Mouse (Mus musculus): ENCODE data around the gene Piezo1. TPM values are rescaled to one million over a fixed set of nuclear protein-coding genes. Genes with fewer than 3 reads are reported as not detected.

Gene Piezo1
- polyA plus RNA-seq, 1 experiment from 2014 or later: 27.8 TPM

- 20% methylated on average over 23 of the region's 23 CpGs for WGBS
- Histone ChIP-seq H3K4me3 (peak overlapping the region; percentile 8; the same call in 1 of the 2 replicates), H3K9me3 (replicated peaks) (no peaks in the 10 kb centered on the region), H3K9ac (peak overlapping the region; percentile 61), H3K4me2 (peak overlapping the region; percentile 55), H3K27me3 (replicated peaks) (no peaks in the 10 kb centered on the region), H3K27ac (ENCODE audit: poor library complexity, severe bottlenecking) (peak overlapping the region; percentile 89), H3K36me3 (0 out of 2 replicates have a peak, but pooled peaks cover 4% of the 10 kb centered on the region), H3K4me1 (replicated peaks) (peaks cover 81% of the 10 kb centered on the region)
- ATAC-seq (ENCODE audit: insufficient number of reproducible peaks, low FRiP score): no peak
These were observed 27.3 kb downstream of the Piezo1 start for GRCm38 (mm10) chr8:122523652-122524360.

DNA sequence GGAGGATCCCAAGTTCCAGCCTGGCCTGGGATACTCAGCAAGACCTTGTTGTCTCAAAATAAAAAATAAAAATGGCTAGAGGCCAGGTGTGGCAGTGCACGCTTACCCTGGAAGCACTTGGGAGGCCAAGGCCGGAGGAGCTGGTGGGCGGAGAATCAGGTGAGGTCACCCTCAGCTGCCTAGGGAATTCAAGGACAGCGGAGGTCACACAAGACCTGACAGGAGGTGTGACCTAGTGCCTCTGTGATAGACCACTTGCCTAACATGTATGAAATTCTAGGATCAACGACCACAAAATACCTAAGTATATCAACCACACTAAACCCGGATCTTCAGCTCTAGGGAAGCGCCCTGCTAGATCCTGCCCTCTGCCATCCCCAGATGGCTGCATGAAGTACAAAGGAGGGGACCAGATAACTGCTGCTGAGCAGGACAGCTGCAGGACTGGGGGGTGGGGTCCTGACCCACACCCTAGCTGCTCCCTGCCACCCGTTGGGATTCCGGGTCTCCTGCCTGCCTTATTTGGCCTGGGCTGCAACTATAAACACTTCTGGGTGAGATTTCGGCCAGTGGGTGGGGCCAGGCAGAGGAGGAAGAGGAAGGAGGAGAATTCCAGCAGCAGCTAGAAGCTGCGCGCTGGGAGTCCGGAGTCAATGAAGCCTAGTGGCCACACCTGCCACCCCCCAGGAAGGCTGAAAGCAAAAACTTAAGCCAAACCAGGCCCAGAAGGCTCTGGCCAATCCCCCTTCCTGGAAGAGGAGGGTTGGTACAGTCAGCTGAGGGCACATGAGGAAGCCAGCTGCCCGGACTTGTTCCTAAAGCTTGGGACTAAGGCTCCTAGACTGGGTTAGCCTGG lies 28.1 kb downstream of the Piezo1 start:
- Histone ChIP-seq H3K36me3 (0 out of 2 replicates have a peak, but pooled peaks cover under 1% of the 10 kb centered on the region), H3K4me2 (peak overlapping the region; percentile 55), H3K9ac (peak overlapping the region; percentile 61), H3K27me3 (replicated peaks) (no peaks in the 10 kb centered on the region), H3K9me3 (replicated peaks) (no peaks in the 10 kb centered on the region), H3K27ac (ENCODE audit: poor library complexity, severe bottlenecking) (peak overlapping the region; percentile 89), H3K4me3 (peak overlapping the region; percentile 8; the same call in 1 of the 2 replicates), H3K4me1 (replicated peaks) (peaks cover 89% of the 10 kb centered on the region)
- ATAC-seq (ENCODE audit: insufficient number of reproducible peaks, low FRiP score): no peak
- WGBS: 32% methylated on average over 14 of the region's 14 CpGs

GRCm38 (mm10) chr8:122520611-122521010 lies 30.5 kb downstream of the Piezo1 start:
- ATAC-seq (ENCODE audit: insufficient number of reproducible peaks, low FRiP score): no peak
- H3K9me3 ChIP-seq (replicated peaks): no peaks in the 10 kb centered on the region
- peaks cover 80% of the 10 kb centered on the region for H3K4me1 ChIP-seq (replicated peaks)
- H3K9ac ChIP-seq: no peak overlapping the region
- no peak overlapping the region for H3K4me2 ChIP-seq
- H3K36me3 ChIP-seq: no peaks in the 10 kb centered on the region
- 39% methylated on average over 11 of the region's 11 CpGs for WGBS
- no peak overlapping the region for H3K4me3 ChIP-seq
- peak overlapping the region; percentile 70 for H3K27ac ChIP-seq (ENCODE audit: poor library complexity, severe bottlenecking)
- no peaks in the 10 kb centered on the region for H3K27me3 ChIP-seq (replicated peaks)

DNA sequence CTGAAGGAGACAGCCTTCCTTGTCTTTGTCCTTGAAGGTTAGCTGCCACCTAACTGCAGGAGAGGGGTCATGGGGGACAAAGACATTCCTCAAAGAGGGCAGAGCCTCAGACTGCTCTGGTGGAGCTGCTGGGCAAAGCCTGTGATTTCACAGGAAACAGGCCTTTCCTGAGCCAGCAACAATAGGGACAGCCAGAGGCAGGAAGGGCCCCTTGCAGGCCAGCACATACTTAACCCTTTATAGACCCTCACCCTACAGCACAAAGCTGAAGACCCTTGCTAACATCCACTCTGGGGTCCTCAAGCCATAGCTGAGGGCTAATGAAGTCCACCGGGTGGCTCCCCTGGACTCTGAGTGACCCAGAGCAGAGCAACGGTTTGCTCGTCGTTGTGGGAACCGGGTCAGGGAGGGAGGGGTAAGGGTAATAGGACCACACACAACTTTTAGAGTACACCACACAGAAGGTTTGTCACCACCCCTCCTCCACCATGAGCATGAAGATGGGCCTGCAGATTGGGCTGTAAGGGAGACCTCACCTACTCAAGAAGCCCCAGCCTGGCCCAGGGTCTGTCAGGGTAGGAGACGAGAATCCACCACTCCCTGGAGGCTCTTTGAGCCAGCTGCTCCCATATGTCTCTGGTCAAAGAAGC lies 33.5 kb downstream of the Piezo1 start:
- WGBS: 7% methylated on average over 6 of the region's 6 CpGs
- H3K27me3 ChIP-seq (replicated peaks): no peaks in the 10 kb centered on the region
- H3K36me3 ChIP-seq: peaks cover 10% of the 10 kb centered on the region; the same call in 1 of the 2 replicates
- peak overlapping the region; percentile 91 for H3K27ac ChIP-seq (ENCODE audit: poor library complexity, severe bottlenecking)
- H3K4me3 ChIP-seq: no peak overlapping the region
- peak; percentile 72 for ATAC-seq (ENCODE audit: insufficient number of reproducible peaks, low FRiP score)
- H3K9me3 ChIP-seq (replicated peaks): no peaks in the 10 kb centered on the region
- peak overlapping the region; percentile 36; the same call in 1 of the 2 replicates for H3K9ac ChIP-seq
- peaks cover 70% of the 10 kb centered on the region for H3K4me1 ChIP-seq (replicated peaks)
- peak overlapping the region; percentile 3; the same call in 1 of the 2 replicates for H3K4me2 ChIP-seq

GRCm38 (mm10) chr8:122515699-122516098 lies 35.4 kb downstream of the Piezo1 start:
- Histone ChIP-seq H3K9me3 (replicated peaks) (no peaks in the 10 kb centered on the region), H3K4me1 (replicated peaks) (peaks cover 78% of the 10 kb centered on the region), H3K27ac (ENCODE audit: poor library complexity, severe bottlenecking) (no peak overlapping the region), H3K4me3 (no peak overlapping the region), H3K9ac (0 out of 2 replicates have a peak overlapping the region, but pooled peaks have one; percentile 30), H3K27me3 (replicated peaks) (no peaks in the 10 kb centered on the region), H3K4me2 (no peak overlapping the region), H3K36me3 (peaks cover 18% of the 10 kb centered on the region)
- no peak for ATAC-seq (ENCODE audit: insufficient number of reproducible peaks, low FRiP score)
- 85% methylated on average over 14 of the region's 14 CpGs for WGBS

DNA sequence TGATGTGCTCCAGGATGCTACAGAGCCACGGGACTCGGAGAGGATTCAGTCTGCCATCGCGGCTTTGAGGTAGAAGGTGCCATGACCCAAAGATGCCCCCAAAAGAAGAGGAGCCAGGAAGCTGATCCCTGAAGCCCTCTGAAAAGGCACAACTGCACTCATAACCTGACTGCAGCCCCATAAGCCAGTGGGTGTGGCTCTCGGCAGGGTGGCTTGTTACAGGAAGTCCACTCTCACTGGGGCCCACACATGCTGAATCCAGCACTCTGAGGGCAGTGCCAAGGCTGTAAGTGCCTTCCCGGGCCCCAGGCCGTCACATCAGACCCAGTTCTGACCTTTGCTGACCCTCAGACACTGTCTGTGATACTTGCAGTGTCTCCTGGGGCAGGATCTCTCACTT lies 38.7 kb downstream of the Piezo1 start:
- no peak overlapping the region for H3K4me2 ChIP-seq
- ATAC-seq (ENCODE audit: insufficient number of reproducible peaks, low FRiP score): no peak
- no peak overlapping the region for H3K4me3 ChIP-seq

GRCm38 (mm10) chr8:122511552-122511951 lies 39.6 kb downstream of the Piezo1 start:
- Histone ChIP-seq H3K9ac (no peak overlapping the region), H3K4me3 (no peak overlapping the region), H3K9me3 (replicated peaks) (no peaks in the 10 kb centered on the region), H3K27me3 (replicated peaks) (no peaks in the 10 kb centered on the region), H3K27ac (ENCODE audit: poor library complexity, severe bottlenecking) (peak overlapping the region; percentile 57), H3K36me3 (peaks cover 27% of the 10 kb centered on the region), H3K4me2 (no peak overlapping the region), H3K4me1 (replicated peaks) (peaks cover 40% of the 10 kb centered on the region)
- WGBS: 60% methylated on average over 16 of the region's 16 CpGs
- peak; percentile 30; the same call in 1 of the 2 replicates for ATAC-seq (ENCODE audit: insufficient number of reproducible peaks, low FRiP score)

More for the DNA sequence above, 38.7 kb downstream of the Piezo1 start:
- Histone ChIP-seq H3K4me1 (replicated peaks) (peaks cover 48% of the 10 kb centered on the region), H3K9ac (no peak overlapping the region), H3K36me3 (peaks cover 22% of the 10 kb centered on the region), H3K9me3 (replicated peaks) (no peaks in the 10 kb centered on the region), H3K27ac (ENCODE audit: poor library complexity, severe bottlenecking) (peak overlapping the region; percentile 57; the same call in 1 of the 2 replicates), H3K27me3 (replicated peaks) (no peaks in the 10 kb centered on the region)
- WGBS: 58% methylated on average over 7 of the region's 7 CpGs

- H3K27me3 ChIP-seq (replicated peaks): no peaks in the 10 kb centered on the region
- H3K27ac ChIP-seq (ENCODE audit: poor library complexity, severe bottlenecking): no peak overlapping the region
- no peak overlapping the region for H3K4me2 ChIP-seq
- H3K9me3 ChIP-seq (replicated peaks): no peaks in the 10 kb centered on the region
- H3K4me1 ChIP-seq (replicated peaks): no peaks in the 10 kb centered on the region
- H3K36me3 ChIP-seq: peaks cover 74% of the 10 kb centered on the region
- no peak overlapping the region for H3K4me3 ChIP-seq
- H3K9ac ChIP-seq: no peak overlapping the region
- WGBS: 40% methylated on average over 10 of the region's 10 CpGs
- 0 out of 2 replicates have a peak, but pooled peaks have one; percentile 51 for ATAC-seq (ENCODE audit: insufficient number of reproducible peaks, low FRiP score)
These were observed 50.3 kb downstream of the Piezo1 start for GRCm38 (mm10) chr8:122500856-122501255.

DNA sequence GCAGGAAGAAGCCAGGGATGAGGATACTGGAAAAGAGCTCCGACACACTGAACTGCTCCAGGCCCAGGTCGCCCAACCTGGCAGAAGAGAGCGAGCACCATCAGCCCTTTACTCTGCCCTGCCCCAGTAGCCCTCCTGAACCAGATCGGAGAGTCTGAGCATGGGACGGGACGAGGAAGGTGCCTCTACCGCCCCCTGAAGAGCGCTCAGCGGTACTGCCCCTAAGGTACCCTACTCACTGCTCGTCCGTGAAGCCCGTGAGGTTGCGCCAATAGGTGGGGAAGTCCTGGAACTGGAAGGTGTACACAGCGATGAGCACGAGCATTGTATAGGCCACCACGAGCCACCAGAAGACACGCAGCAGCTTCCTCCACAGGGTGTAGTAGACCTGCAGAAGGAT lies 53.2 kb downstream of the Piezo1 start:
- Histone ChIP-seq H3K36me3 (peaks cover 85% of the 10 kb centered on the region), H3K9ac (no peak overlapping the region), H3K4me3 (no peak overlapping the region), H3K4me2 (no peak overlapping the region), H3K4me1 (replicated peaks) (no peaks in the 10 kb centered on the region), H3K9me3 (replicated peaks) (no peaks in the 10 kb centered on the region), H3K27me3 (replicated peaks) (no peaks in the 10 kb centered on the region), H3K27ac (ENCODE audit: poor library complexity, severe bottlenecking) (no peak overlapping the region)
- ATAC-seq (ENCODE audit: insufficient number of reproducible peaks, low FRiP score): no peak
- 67% methylated on average over 17 of the region's 17 CpGs for whole genome bisulfite sequencing

- no peaks in the 10 kb centered on the region for H3K27me3 ChIP-seq (replicated peaks)
- WGBS: 80% methylated on average over 12 of the region's 12 CpGs
- H3K9ac ChIP-seq: no peak overlapping the region
- no peaks in the 10 kb centered on the region for H3K4me1 ChIP-seq (replicated peaks)
- H3K9me3 ChIP-seq (replicated peaks): no peaks in the 10 kb centered on the region
- H3K27ac ChIP-seq (ENCODE audit: poor library complexity, severe bottlenecking): no peak overlapping the region; the same call in 1 of the 2 replicates
- no peak overlapping the region for H3K4me2 ChIP-seq
- peak; percentile 13; the same call in 1 of the 2 replicates for ATAC-seq (ENCODE audit: insufficient number of reproducible peaks, low FRiP score)
- H3K36me3 ChIP-seq: peaks cover 93% of the 10 kb centered on the region
- no peak overlapping the region for H3K4me3 ChIP-seq
These were observed 54.0 kb downstream of the Piezo1 start for GRCm38 (mm10) chr8:122497016-122497734.
